Mouse (Mus musculus) thymus, postnatal 25 days (tissue): Measurements from ENCODE around the gene Gatb.

Source experiments
- DNase-seq: peaks from one replicate; pipeline ENCODE4 v3.0.0; 2022

Gatb gene

DNA sequence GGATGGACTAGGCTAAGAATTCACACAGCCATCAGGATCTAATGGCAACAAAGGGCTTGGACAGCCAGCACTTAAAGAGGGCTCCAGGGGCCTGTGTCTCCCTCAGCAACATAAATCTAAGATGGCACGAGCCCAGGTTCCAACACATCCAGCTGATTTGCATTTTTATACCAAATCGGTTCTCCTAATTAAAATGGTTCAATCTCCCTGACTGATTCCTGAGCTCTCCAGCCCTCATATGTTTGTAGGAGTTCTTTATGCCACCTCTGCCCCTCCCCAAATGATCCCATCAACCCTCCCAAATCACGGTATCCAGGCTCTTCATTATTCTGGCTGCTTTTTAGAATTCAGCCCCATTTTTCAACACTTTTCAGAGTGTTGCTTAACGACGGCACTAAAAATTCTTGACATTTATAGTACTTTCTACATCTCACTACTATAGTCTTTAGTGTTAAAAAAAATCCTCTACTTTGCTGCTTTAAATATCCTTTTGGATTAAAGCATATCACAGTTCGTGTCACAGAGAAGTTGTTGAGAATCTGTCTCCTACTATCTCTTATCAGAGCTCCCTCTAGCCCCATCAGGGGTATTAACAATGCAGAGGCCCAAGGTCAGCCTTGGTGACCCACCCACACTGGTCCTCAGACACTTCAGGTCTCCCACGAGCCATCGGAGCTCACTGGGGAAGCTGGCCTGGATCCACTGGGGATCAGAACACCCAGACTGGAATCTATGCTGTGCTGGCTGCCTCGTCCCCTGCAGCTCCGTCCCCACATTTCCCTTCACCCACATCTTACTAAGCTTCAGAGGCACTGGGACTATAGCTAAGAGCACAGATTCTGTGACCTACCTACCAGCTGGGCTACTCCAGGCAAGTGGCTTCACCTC lies 88.3 kb downstream of the Gatb start:
- no peak for DNase-seq

DNA sequence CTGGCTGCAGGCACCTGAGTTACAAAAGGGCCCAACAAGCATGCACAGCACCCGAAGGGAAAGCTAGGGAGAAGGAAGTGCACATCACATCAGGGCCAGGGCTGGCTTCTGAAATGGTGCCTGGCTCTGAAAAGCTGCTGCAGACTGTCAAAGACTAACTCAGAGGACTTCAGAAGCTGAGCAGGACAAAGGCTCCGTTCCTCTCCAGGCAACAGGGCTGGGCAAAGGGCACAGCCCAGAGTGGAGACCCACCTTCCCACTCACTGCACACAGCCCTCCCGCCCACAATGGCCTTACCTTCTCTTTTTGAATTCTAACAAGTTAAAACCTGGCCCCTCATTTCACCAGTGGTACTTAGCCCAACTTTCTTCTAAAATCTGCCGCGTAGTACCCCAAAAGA lies 89.9 kb downstream of the Gatb start:
- DNase-seq, result no peak

DNA sequence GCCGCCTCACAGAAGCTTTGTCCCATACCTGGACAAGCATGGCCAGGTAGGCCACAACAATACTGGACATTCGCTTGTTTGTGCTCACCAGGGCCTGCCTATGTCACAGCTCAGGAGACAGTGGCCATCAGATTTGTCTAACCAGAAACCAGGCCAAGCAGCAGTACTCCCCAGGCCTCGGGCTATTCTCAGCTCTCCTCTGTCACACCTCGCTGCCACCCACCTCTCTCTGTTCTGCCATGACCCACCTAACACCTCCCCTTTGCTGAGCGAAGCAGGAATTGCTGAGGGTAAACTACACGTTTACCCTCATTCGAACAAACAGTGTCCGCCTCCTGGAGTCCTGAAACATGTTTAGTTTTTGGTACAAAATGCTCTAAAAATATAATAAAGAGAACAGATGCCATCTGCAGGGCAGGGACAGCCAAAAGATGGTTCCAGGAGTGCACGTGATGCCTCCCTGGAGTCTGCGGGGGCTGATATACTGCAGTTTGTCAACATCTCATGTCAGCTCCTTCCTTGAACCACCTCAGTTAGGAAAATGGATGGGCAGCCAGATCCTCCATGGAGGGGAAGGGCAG lies 90.8 kb downstream of the Gatb start:
- no peak for DNase-seq

DNA sequence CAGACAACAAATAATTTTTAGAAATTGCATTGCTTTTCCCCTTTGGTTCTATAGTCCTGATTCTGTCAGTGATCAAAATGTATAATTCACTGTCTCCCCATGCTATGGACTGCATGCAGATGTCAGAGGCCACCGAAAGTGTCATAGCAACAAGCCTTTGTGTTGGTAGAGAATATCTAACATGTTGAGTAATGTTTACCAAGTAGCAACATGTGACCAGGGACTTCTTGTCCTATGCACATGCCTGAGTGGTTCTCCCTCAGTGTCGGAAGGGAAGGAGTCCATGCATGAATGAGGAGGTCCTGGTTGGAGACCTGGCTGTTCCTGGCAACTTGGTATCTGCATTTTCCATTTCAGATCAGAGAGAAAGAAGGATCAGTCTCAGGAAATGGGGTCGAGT lies 92.2 kb downstream of the Gatb start:
- no peak for DNase-seq

DNA sequence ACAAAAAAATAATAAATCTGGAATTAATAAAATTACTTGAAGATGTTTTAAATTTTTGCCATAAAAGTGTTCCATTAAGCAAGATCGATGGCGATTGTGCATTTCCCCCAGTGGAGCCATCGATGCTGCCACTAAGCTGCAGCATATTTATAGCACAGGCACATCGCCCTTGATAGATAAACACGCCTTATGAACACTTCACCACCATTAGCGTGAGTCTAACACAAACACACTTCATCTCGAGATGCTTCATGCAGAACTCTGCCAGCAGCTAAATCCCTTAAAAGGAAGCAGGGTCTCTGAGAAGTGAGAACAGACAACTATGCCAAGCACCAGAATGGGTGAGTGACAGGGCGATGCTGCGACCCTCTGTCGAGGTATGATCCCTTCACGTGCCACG lies 92.8 kb downstream of the Gatb start:
- DNase-seq, result no peak

DNA sequence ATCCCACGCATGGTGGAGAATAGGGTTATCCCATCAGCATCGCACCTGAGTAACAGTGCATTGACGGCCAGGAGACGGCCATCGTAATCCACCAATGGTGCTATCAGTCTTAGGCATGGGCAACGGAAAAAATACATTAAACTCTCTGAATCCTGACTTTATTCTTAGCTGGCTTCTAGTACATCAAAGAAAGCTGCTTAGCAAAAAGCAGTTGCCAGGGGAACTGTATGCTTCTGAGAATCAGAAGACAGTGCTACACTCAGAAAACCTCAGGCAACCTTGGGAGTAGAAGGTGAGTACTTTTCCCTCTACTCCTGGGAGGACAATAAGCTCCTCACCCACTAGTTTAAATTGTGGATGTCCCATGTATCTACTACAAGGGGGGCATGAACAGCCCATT lies 93.8 kb downstream of the Gatb start:
- no peak for DNase-seq

DNA sequence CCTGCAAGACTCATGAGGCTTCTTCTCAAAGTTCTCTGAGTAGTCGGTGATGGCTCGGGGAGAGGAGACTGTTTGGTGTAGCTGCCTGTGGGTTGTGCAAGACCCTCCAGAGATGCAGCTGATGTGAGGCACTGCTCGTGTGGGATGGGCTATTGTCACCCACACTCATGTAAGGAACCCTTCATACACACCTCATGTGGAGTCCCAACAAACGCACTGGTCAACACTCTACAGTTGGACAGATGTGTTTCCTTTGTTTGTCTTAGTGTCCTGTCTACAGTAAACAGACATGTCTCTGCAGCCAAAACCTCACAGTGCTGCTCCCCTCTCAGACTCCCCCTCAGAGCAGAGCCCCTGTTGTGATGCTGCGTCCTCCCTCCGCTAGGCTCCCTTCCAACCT lies 95.9 kb downstream of the Gatb start:
- DNase-seq, result no peak

DNA sequence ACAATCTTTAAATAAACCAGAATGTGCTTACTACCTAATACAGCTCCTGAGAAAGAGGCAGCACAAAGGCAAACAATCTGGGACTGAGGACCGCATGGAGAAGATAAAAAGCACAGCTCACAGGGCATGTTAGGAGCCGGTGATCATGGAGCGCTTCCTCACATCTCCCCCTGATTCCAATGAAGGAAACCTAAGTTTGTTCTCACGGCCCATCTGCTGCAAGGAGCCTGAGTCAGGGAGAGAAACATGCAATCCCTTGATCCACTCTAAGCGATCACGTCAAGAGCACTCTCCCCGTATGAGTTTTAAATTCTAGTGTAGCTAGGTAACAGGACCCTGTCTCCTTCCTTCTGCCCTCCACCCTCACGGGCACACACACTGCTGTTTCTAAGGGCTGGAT lies 103.2 kb downstream of the Gatb start:
- no peak for DNase-seq

DNA sequence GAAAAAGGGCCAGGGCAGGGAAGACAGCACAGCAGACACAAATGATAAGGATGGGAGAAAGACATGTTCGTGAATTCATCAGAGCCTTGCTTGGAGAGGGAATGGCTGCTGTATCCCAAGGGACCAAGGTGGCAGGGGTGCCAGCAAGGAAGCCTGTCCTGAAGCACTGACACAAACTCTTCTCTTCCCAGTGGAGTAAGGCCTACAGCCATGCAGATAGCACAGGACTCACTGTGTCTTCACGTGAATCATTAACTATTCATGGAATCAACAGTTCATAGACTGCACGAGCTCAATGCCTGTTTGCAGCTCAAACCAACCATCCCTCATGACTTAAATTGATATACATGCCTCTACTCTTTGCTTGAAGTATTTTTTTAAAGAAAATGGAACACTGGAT lies 104.0 kb downstream of the Gatb start:
- DNase-seq, result no peak

DNA sequence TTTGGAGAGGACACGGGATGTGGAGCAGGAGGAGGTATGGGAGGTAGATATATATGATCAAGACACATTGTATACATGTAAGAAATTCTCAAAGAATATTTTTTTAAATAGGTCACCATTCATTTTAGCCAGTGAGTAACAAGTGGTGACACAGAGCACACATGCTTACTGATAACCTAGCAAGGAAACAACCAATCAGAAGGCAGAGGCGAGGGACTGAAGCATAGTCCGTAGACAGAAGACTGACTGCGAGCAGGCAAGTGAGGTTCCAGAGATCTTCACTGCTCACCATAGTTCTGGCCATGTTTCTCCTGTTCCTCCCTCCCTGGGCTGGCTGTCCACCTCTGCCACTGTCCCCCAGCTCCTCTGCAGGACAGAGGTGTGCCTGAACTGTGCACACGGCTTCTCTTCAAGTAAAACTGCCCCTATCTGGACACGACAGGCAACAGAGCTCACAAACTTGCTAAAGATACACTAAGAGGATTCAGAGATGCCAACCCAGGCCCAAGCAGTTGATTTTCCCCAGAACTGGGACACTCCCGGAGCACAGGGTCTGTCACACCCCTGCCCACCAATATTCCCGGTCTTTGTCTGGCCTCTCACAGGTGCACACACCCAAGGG lies 105.5 kb downstream of the Gatb start:
- DNase-seq, result no peak

DNA sequence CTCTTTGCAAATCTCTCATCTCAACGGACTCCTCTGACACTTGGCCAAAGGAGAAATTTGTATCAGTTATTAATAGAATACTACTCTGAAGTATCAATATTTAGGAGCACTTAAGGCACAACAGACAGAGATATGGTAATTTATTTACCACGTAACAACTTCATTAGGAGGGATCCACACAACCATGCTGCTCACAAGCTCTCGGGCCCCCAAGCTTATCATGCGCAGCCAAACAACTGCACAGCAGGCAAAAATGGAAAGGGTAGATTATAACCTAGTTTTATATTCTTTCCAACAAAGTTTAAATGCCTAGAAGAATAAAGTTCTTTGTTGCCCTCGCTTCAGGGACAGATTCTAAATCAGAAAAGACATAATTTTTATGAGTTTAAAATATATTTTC lies 106.0 kb downstream of the Gatb start:
- no peak for DNase-seq

DNA sequence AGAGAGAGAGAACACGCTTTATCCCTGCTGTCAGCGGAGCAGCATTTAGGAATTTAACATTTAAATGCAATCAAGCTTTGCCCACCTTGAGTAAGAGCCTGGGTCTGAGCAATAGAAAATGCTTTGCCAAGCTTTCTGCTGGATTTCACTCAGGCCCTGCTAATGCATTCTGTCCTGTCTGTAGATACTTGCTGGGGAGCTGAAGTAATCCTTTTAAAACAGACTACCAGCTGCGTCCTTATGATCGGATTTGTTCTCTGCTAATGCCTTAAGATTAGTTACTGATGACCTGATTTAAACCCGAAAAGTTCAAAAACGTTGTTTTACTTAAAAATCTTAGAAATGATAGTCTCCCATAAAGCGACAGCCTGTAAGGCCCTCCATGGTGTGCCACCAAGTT lies 107.2 kb downstream of the Gatb start:
- no peak for DNase-seq

DNA sequence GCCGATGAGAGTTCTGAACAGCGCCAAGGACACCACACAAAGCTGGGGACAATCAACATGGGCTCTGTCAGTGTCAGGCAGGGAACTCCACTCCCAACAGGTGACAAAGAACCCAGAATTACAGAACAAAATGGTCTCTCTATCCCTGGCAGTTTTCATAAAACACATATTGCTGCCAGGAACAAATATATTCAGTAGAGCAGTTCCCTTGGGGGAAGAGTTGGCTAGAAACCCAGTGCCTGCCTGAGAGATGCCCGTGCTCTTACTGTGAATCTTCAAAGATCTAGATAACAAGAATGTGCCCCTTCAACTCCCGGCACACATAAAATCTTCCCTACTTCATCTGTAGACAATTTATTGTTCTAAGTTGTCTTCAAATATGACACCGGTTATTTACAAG lies 109.7 kb downstream of the Gatb start:
- no peak for DNase-seq

DNA sequence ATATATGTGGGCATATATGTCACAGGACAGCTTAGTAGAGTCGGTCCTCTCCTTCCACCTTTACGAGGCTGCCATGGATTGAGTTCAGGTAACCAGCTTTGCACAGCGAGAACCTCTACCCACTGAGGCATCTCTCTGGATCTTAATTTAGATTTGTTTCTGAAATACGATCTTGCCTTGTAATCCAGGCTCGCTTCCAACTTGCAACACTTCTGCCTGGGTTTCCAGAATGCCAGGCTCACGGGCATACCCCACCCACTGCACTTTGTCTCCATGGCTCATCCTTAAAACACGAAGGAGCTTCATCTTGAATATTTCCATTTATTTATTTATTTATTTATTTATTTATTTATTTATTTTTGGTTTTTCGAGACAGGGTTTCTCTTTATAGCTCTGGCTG lies 111.4 kb downstream of the Gatb start:
- no peak for DNase-seq

DNA sequence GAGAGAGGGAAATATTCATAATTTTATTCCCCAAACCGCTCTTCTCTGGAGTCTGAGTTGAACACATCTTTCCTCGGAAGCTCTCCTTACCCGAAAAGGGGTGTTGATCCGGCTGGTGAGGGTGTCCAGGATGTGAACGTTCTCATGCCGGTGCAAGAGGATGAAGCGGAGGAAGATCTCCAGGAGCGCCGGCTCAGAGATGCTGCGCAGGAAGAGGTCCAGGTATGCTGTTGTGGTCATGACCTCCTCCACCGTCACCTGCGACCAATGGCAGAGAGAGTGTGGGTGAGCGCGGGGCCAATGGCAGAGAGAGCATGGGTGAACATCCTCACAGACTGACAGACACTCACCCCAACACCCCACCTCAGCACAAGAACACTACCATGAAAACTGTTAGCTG lies 114.4 kb downstream of the Gatb start:
- DNase-seq, result no peak

DNA sequence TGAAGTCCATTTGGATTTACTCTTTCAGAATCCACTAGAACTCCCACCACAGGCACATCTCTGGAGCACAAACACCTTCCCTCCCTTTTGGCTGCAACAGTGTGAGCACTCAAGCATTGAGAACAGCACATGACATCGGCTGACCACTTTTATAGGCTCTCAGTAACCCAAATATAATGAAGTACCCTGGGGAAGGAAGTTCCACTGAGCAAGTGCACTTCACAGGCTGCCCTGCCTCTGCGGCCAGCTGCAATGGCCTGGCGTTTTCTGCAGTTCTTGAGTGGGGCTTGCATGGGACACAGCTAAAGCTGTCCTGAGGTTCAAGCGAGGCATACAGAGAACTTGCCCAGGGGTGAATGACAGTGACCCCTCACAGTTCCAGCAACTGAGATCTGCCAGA lies 117.2 kb downstream of the Gatb start:
- DNase-seq, result no peak

DNA sequence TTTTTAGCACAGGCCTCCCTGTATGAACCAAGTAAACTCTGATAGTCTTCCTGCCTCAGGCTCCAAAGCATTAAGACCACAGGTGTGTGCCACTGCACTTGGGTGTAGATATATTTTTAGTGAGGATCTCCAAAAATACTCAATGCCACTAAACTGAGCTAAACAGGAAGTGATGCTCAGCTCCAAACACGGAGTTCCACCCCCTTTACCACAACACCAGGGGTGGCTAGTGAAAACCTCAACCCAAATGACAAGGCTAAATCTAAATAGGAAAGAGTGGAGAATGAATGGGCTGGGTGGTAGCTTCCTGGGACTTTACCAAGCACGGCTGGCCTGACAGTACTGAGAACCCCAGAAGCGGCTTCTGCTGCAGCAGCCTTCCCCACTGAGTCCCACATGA lies 119.1 kb downstream of the Gatb start:
- DNase-seq, result no peak

DNA sequence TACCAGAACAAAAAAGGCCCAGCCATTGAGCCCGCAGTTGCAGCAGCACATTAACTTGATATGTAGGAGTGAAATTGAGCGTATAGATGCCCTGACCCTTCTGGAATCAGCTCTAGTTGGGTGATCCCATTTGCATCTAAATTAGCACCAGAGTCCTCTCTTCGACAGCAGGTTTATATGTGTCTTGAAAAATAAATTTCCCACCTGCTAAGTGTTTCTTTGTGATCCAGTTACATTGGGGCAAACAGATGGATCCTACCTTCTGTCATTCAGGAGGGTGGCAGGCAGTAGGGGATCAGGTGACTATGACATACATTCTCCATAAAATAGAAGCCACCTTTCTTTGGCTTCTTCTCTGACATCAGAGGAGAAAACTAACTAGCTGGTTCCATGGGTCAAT lies 121.1 kb downstream of the Gatb start:
- no peak for DNase-seq

DNA sequence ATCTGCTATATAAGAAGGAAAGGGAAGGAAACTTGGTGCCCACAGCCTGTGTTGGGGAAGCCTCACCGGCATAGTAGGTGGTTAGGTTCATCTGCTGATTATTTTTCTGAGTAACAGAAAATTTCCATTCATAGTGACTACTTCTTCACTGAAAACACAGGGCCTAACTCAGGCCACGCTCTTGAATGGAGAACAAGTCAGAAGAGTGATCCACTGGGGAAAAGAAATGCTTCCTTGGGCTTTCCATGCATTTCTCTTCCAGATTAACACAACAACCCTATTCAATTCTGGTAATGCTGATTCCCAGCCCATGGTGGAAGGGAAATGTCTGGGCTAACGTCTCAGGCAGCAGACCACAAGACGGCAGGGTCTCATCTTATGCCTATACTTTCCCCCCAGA lies 124.6 kb downstream of the Gatb start:
- DNase-seq, result no peak

DNA sequence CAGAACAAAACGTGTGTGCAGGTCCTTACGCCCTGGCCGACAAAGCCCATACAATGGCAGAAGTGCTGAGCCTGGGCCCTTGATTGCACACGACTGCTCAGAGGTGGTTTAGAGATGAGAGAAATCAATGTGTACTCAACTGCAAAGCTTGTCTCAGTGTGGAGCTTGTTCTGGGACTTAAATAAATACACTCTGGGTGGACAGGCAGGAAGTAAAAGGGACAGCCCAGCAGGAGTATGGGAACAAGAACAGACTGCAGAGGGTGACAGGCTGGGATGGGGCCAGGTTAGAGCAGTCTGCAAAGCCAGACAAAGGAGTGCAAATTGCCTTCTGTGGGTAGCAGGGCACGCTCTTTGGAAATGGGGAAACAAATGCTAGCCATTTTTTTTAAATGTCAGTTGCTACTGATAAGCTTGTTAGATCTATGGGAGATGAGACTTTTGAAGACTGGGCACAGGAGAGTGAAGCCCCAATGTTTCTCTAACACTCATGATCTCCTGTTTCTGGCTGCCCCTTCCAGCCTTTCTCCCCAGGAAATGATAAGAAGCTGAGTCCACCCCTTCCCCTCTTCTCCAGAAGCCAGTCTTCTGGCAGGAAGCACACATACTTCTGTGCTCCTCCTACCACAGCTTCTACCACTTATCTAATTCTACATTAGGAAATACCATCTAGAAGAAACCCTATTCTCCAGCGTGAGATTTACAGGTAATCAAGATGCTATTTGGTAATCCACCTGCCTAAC lies 129.4 kb downstream of the Gatb start:
- no peak for DNase-seq
